Mouse (Mus musculus) bone marrow, adult 2 months (tissue): ENCODE results near the gene Mustn1.

Experiments
- CTCF ChIP-seq: fragments of 200-500 bp; IDR thresholded peaks from 2 replicates; pipeline ENCODE4 v1.5.1; 2011; ENCODE audit warnings: low read length, control low read depth; ENCODE audit not compliant: control insufficient read depth, insufficient read depth
- POLR2A ChIP-seq: fragments of 200-500 bp; IDR thresholded peaks from 2 replicates; pipeline ENCODE4 v1.6.1; 2011; ENCODE audit warnings: low read depth, mild to moderate bottlenecking, control low read depth, low read length, borderline replicate concordance; ENCODE audit not compliant: control insufficient read depth

DNA sequence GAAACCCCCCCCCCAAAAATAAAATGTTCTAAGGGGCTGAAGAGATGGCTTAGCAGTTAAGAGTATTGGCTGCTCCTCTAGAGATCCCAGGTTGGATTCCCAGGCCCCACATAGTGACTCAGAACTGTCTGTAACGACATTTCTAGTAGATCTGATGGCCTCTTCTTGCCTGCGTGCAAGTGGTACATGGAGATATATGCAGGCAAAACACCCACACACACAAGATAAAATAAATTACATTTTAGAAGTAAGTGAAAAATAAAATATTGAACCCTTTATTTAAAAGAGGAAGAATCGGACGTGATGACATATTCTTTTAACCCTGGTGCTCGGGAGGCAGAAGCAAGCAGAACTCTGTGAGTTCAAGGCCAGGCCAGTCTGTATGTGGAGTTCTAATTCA, 23.6 kb downstream of the Mustn1 start:
- no peak for TF ChIP-seq CTCF
- no peak for TF ChIP-seq POLR2A
